Mouse (Mus musculus) lung, postnatal 14 days (tissue): ENCODE results near the gene Bpifc.
"Not testable (repeated sequence)": the region's sequence is repeated elsewhere in the genome, so short reads cannot be mapped to it uniquely, and the experiment has no call there.

Experiments
- DNase-seq: peaks from one replicate; pipeline ENCODE4 v3.0.0; 2021

Bpifc gene

DNA sequence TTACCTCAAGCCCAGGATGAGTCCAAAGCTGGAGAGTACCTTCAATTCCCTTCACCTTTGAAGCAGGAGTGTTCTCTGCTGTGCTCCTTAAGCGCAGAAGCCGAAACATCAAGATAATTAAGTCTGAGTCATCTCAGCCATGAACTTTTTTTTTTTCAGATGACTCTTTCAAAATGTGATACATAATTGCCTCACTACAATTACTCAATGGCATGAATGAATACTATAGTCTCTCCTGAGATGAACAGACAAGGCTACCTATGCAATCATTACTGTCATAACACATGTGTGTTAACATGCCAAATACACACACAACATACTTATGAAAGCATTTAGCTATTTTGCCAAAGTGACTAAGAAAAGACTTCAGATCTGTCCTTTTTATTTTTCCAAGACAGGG, at the start of gene Bpifc:
Gene Bpifc, minus strand, starts transcription at position 115 of the 400 bp plus-strand sequence.
- DNase-seq: no peak

DNA sequence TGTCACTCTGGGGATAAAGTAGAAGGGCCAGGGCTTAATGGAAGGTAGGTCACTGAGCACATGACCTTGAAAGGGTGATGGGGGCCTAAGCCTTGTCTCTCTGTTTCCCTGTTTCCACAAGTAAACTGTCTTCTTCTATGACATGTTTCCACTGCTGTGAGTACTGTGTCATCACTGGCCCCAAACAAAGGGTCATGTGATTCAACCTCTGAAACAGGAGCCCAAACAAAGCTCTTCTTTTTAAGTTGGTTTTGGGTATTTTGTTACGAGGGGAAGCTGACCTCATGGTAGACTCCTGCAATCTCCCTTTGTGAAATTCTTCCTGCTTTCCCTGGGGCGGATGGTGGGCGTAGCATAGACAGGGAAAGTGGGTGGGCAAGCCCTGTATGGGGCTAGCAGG, 48.6 kb upstream of the Bpifc start:
- DNase-seq: no peak

DNA sequence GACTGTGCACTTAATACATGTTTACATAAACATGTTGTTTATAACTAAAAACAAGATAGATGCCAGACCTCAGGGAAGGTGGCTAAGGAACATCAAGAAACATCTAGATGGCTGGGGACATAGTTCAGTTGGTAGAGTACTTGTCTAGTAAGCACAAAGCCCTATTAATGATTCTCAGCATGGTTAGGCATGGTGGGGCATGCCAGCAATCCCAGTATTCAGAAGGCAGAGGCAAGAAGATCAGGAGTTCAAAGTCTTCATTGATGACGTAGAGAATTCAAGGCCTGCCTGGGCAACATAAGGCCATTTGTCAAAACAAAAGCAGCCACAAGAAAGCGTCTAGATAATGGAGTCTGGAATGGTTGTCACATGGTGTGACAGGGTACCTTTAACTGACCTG, 46.0 kb upstream of the Bpifc start:
- DNase-seq: no peak

DNA sequence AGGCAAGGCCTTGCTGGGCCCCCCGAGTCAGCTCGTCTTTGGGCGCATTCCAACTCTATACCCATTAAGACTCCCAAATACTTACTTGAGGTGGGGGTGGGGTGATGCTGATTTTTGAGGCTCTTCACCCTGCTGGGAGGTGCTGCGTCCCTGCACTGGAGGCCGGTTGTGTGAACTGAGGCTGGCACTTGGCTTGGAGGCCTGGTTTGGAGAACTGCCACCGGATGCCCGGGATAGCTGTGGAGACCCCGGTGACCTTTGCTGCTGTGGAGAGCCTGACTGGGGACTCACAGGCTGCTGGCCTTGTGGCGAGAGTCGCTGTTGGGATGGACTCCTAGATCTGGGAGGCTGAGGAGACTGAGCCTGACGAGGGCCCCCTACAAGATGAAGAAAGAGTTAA, 45.6 kb upstream of the Bpifc start:
- DNase-seq: no peak

DNA sequence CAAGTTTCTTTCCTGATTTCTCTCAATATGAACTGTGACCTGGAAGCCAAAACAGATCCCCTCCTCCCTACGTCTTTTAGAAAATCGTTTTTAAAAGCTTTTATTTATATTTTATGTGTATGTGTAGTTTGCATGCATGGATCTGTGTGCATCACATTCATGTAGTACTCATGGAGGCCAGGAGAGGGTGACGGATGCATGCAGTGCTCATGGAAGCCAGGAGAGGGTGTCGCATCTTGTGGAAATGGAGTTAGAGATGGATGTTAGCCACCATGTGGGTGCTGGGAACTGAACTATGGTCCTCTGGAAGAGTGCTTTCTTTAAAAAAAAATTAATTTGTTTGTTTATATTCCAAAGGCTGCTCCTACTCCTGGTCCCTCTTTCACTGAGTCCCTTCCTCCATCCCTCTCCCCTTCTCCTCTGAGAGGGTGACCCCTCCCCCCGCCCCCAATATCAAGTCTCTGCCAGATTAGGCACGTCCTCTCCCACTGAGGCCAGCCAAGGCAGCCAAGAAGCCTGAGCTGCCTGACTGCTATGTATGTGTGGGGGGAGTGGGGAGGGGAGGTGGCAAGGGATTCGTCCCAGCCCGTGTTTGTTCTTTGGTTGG, 44.7 kb upstream of the Bpifc start:
- DNase-seq: no peak

DNA sequence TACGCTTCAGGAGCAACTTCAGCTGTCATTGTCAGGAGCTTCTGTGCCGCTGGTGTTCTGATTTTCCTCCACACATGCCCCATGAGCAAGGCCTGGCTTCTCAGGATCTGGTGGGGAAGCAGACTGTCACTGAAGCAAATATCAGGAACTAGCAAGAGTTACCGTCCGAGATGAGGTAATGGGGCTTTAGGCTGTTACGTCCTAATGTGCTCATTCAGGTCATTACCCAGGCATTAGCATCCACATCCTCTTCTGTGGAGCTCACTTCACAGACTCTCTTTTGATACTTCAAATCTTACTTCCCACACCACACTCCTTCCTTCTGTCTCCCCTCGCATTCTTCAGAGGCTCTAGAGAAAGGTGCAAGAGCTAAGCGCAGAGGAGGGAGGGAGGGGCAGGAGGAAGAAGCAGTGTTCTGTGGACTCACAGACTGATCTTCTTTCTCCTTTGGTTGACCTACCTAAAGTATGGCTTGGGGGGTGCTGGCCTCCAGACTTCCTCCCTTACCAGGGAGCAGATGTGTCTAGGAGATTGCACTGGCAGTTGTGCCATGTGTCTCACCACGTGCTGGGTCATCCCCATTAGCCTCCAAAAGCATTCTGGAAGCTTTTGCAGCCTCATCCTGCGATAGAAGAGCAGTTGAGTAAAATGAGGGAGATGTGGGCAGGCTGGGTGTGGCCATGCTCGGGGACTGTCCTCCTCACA, 41.3 kb upstream of the Bpifc start:
- no peak for DNase-seq

DNA sequence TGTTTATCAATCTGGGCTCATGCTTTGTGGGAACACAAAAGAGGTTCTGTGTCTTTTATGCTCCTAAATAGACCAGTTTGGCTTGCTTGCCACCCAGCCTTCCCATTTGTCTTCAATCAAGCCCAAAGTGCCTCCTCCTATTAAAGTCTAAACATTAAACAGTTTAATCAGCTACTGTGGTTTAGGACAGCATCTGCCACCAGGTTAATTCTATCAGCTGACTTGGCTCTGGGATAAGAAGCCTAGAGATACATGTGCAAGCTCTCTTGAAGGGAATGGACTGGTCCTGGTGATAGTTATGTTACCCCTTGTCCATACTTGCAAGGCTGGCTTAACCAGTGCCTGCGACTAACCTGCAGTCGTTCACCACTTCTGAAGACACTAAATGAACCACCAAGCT, 38.8 kb upstream of the Bpifc start:
- no peak for DNase-seq

DNA sequence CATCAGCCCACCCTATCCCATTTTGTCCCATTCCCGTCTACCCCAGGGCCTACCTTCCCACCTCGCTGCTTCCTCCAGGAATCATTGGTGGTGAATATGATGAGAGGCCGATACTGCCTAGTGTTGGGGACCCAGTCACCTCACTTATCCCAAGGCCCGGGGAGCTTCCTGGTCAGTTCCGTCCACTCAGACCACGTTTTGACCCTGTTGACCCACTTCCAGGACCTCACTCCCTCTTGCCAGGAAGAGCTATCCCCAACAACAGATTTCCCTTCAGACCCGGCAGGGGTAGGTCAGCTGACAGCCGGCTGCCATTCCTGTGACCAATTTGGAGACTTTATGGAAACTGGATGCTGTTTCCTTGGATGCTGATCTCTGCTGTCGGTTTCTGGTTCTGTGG, 36.1 kb upstream of the Bpifc start:
- no peak for DNase-seq

DNA sequence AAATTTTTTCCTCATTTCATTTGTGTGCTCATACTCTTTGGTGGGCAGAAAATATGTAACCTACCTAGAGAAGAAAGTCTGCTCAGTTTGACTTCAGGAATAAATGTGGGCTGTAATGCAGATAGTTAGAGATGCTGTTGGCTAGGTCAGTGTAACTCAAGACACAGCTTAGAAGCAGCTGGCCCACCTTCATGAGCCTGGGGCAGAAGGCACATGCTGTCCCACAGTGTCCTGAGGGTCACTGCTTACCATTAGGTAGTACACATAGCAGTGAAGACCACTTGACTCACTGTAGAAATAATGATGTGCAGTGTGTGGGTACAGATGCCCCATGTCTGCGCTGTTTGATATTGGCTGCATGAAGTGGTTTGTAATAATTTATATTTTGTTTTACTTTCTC, 34.7 kb upstream of the Bpifc start:
- no peak for DNase-seq

DNA sequence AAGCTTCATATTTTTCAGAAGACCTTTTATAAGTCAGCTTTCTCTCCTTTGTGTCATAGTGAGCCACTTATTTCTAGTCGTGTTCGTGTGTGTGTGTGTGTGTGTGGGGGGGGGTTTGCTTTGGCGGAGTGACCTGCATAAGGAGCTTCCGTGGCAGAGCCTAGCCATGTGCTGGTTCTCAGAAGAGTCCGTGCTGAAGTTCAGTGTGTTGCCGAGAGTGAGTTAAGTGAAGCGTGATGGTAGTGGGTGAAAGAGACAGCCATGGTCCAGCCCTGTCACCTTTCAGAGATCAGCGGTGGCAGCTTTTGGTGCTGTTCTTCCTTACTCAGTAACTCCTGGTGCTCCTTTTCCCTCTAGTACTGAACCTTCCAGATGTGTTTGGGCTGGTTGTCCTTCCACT, 32.4 kb upstream of the Bpifc start:
- DNase-seq: no peak

DNA sequence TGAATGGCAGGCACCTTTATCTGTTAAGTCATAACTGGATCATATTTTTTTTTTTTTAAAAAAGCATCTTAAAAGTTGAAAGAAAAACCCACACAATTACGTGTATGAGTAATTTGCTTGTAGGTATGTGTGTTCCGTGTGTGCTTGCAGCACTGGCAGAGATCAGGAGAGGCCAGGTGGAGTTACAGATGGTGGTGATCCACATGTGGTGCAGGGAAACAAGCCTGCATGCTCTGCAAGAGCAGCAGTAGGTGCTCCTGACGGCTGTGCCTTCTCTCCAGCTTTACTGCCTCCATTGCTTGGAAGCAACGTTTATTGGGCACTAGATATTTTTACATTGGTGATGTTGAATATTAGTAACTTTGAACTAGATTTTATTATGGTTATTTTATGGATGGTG, 32.0 kb upstream of the Bpifc start:
- DNase-seq: no peak

DNA sequence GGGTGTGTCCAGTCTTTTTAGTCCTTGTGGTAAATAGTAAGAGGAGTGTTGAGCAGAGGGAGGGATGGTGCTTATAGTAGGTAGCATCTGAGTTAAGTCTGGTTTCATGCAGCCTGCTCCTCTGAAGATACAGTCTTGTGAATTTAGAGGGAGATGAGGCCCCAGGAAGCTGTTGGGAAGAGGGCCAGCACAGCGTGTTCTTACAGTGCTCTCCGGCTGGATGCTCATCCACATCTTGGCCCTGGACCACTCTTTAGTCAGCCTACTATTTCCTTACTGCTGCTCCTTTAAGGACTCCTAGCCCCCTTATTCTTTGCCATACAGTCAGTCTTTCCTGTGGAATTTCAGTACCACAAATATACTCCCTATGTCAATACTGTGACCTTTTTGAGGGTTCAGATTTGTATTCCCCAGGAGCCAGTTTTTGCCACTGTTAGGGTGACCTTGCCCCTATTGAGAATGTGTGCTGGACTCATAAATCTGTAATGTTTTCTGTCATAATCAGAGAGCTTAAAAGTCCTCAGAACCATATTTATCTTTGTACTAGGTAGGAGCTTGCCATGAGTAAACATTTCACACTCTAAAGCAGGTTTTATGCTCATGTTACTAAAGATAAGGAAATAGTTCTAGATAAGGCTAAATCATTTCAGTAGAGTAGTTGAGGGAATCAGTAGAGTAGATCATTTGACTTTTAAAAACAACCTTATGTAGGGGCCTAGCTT, 22.5 kb upstream of the Bpifc start:
- no peak for DNase-seq

DNA sequence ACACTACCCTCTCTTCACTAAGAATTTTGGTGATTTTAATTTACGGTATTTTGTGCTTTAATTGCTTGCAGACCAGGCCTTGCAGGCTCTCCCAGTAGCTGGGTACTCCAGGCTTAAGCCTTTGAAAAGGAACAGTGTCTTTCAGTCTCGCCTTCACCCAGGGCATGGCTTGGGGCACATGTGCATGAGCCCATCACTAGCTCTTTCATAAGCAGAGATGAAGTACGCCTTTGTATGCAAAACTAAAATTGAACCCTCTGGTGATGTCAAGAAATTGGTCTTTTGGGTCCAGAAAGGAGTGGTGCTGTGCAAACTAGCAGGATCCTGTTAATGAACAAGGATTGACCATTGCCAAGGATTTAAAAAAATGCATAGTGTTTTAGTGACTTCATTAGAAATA, 20.8 kb upstream of the Bpifc start:
- DNase-seq: no peak

DNA sequence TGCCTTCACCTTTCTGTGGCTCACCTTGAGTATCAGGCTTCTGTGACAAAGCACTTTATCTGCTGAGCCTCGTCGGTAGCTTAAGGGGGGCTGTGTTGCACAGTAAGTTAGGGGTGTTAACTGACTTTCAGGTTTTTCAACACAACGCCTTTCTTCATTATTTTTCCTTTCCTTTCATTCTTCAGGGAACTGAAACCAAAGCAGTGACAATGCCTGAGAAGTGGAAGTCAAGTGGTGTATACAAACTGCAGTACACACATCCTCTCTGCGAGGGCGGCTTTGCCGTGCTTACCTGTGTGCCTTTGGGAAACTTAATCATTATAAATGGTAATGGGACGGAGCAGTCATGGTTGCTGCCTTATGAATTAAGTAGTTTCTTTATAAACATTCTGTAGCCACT, 19.0 kb upstream of the Bpifc start:
- no peak for DNase-seq

DNA sequence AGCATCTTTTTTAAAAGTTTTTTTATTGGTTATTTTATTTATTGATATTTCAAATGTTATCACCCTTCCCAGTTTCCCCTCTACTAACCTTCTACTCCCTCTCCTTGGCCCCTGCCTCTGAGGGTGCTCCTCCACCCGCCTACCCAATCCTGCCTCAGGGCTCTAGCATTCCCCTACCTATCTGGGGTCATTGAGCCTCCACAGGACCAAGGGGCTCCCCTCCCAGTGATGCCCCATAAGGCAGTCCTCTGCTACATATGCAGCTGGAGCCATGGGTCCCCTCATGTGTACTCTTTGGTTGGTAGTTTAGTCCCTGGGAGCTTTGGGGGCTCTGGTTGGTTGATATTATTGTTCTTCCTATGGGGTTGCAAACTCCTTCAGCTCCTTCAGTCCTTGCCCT, 15.1 kb upstream of the Bpifc start:
- not testable (repeated sequence) for DNase-seq

DNA sequence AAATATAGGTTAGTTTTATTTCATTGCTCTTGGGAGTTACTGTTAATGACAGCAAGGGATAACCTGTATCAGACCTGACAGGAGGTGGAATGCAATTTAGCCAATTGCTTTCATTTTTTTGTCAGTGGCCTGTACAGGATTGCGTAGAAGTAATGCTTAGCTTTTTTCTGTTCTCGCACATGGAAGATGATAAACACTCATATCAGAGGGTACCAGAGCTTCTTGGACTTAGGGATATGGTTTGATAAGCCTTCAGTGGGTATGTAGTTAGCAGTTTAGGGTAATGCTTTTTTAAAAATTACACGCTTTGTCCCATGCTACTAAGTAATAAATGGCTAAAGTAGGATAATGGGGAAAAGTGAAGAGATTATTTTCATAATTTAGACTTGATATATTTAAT, 14.7 kb upstream of the Bpifc start:
- no peak for DNase-seq

DNA sequence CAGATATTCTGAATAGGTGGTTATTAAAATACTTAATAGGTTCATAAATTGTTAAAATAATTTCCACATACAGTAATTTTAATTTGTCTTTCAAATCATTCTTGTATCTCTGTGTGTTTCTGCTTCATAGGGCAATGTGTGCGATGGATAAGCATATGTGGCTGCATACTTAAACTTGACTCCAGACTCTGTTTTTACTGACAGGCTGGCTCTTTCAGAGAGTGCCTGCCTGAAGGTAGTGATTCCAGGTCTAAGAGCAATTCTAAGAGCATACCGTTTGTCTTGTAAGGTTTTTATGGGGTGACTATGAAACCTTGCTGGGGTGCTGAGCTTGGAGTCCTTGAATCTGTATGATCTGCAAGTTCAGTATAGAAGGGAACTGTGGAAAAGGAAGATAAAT, 14.2 kb upstream of the Bpifc start:
- no peak for DNase-seq

DNA sequence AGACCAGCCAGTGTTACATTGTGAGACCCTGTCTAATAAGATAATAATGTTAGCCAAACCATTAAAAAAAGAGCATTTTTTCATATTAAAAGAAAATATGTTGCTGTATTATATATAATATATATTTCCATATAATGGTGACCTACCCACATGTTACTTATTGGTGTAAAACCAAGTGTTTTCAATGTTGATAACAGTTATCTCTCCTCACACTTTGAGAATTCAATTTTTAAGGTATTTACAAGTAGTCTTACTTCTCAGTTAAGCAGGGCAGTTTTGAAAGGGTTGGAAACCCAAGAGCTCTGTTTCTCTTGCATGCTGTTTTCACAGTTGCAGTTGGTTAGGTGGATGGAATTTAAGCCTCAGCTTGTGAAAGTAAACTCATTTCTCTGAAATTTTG, 11.5 kb upstream of the Bpifc start:
- DNase-seq: no peak

DNA sequence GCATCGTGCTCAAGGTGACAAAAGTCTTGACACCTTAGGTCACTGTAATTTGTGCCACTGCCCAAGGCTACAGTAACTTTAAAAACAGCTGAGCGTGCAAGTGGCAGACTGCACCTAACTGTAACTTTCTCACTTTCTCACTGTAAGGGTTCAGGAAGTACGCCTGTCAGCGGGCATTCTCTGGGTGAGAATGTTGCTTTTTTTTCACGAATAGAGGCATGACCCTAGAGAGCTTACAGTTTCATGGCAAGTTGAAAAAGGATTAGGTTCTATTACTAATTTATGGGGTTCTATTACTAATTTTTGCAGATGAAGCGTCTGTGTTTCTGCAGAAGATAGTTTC, 10.8 kb upstream of the Bpifc start:
- DNase-seq: no peak

DNA sequence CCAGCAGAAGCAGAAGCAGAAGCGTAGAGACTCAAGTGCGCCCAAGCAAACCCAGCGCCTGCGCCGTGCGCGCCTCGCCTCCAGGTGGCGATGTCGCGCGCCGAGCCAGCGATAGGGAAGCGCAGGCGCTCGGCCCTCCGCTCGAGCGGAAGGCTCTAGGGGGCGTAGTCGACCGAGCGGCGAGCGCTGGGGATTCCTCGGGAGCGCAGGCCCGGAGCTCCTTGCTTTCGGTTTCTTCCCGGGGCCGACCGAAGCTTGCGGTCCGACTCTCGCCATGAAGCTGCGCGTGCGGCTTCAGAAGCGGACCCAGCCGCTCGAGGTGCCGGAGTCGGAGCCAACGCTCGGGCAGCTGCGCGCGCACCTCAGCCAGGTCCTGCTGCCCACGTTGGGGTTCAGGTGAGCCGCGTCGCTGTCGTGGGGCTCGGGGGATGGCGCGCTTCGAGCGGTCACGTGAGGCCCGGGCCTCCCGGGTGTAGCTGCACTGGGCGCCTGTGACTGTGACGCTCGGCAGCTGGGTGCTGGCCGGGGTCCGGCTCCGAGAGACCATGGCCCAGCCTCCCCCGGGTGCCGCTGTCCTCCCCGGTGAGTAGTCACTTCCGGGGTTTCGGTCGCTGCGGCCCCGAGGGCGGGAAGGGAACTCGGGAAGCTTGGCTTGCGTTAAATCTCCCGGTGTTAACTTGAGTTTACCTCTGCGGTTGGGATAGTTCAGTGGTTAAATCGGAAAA, 10.2 kb upstream of the Bpifc start, which contains the start of gene Fbxo7:
Gene Fbxo7, plus strand, starts transcription at position 224 of the 725 bp plus-strand sequence.
- DNase-seq: peak; percentile 91

DNA sequence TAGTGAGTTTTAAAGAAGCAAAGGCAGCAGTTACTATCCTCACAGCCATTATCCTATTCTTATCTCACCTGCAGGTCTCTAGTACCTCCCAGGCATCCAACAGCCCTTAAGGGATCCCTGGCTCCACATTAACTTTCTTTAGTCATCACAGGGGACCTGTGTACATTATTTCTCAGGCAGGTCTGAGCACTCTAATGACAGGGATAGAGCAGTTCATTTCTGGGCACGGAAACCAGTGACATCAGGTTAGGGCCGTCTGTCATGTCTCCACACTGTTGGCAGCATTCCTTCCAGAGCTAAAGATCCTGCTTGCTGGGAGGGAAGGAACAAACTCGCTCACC, 9.7 kb upstream of the Bpifc start:
- DNase-seq: no peak

DNA sequence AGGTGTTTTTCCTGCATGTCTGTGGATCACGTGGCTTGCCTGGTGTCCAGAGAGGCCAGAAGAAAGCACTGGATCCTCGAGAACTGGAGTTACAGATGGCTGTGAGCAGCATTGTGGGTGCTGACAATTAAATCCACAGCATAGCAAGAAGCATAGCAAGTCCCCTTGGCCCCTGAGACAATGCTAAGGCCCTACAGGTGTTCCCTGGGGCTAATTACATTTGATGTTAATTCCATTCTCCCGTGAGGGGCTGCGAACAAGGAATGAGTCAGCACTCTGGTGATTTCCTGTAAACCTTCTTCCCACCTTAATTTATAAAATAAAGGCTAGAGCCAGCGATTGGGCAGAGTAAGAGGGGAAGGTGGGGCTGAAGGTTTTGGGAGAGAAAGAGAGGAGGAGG, 7.1 kb upstream of the Bpifc start:
- no peak for DNase-seq

DNA sequence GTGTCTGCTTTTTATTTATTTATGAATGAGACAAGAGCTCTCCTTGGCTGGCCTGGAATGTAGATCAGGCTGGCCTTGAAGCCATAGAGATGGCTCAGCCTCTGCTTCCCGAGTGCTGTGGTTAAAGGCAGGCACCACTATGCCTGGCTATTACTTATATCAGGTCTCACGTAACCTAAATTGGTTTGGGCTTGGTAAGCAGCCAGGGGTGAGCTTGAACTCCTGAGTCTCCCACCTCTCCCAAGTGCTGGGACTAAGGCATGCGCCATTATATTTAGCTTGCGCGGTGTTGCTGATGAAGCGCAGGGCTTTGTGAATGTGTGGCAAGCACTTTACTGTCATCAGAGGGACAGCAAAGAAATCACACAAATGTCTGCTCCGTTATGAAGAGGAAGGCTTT, 6.1 kb upstream of the Bpifc start:
- DNase-seq: no peak

DNA sequence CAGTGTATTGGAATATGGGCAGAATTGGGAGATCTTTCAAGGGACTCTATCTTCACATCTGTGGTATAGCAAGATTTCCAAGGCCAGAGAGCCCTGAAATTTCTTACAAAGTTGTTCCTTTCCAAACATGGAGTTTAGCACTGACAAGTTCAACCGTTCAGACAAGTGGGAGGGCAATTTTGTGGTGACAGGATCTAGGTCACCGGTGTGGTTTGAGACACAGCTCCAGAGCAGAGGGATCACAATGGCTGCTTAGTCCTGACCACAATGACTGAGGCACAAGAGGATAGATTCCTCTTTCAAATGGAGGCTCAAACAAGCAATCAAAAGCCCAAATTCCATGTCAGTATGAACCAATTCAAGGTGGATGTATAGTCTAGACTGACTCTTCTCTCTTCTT, 523 bp downstream of the Bpifc start:
- no peak for DNase-seq
